Mouse (Mus musculus): Measurements from ENCODE around the gene Tsr3.

Tsr3 gene

GRCm38 (mm10) chr17:25243131-25243780 is 3.3 kb downstream of the Tsr3 start:
- DNase-seq (ENCODE audit: low spot score) = no peak

- no peak for DNase-seq (ENCODE audit: low spot score)
Measured at GRCm38 (mm10) chr17:25244239-25244638, 4.3 kb downstream of the Tsr3 start.

GRCm38 (mm10) chr17:25248033-25248750 is 8.2 kb downstream of the Tsr3 start:
- no peak for DNase-seq (ENCODE audit: low spot score)

DNA sequence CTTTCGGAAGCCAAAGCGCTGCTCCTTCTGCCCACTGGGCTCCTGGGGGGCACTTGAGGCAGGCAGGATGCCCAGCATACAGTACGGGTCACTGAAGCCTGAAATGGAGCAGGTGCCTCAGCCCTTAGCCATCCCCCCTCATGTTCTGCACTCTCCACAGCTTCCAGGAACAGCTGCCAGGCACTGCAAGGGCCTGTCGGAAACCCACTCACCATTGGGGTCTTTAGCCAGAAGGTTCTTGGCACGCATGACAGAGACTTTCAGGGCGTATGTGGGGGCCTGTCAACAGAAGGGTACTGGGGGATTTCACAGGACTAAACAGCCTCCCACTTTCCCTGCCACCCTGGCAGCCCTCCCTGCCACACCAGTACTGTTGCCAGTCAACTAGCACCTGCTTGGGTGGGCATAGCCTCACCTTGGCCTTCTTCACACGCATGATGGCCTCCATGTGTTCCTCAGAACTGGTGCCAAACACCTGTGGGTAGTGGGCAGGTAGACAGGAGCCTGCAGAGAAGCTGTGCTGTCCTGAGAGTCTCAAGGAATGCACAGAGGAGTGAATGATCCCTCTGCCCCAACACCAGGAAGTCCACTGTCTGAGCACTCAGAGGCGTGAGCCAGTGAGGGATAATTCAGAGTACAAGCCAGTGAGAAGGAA is 10.3 kb downstream of the Tsr3 start:
- DNase-seq (ENCODE audit: low spot score) = no peak

GRCm38 (mm10) chr17:25252643-25253042 is 12.7 kb downstream of the Tsr3 start:
- no peak for DNase-seq (ENCODE audit: low spot score)

GRCm38 (mm10) chr17:25253760-25254159 is 13.8 kb downstream of the Tsr3 start:
- no peak for DNase-seq (ENCODE audit: low spot score)

GRCm38 (mm10) chr17:25255110-25255509 is 15.1 kb downstream of the Tsr3 start:
- DNase-seq (ENCODE audit: low spot score) = no peak

GRCm38 (mm10) chr17:25256140-25256754 is 16.3 kb downstream of the Tsr3 start, which contains the start of gene Baiap3:
TSS of gene Baiap3 (minus strand) at chr17:25256364.
- no peak for DNase-seq (ENCODE audit: low spot score)

- no peak for DNase-seq (ENCODE audit: low spot score)
Measured at GRCm38 (mm10) chr17:25257804-25258261, 17.9 kb downstream of the Tsr3 start.

- peak; percentile 75 for DNase-seq (ENCODE audit: low spot score)
Measured at GRCm38 (mm10) chr17:25264453-25264852, 24.5 kb downstream of the Tsr3 start.

DNA sequence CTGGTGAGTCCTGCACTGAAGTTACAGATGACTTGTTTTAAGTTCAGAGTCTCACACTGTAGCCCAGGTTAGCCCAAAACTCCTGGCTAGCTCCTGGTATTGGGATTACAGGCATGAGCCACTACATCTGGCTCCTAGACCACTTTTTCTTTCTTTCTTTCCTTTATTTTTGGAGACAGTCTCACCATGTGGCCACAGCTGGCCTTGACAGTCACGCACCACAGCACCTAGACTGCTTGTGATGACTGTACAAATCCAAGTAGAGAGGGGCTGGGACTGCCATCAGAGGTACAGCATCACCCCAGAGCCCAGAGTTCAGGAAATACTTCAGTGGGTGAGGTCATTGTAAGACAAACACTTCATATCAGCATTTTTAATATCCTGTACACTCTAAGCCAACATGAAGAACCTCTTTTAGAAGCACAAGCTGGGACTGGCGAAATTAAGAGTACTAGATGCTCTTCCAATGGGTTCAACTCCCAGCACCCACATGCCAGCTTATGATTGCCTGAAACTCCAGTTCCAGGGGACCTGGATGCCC is 30.9 kb downstream of the Tsr3 start:
- no peak for DNase-seq (ENCODE audit: low spot score)

GRCm38 (mm10) chr17:25272326-25272725 is 32.4 kb downstream of the Tsr3 start:
- peak; percentile 49 for DNase-seq (ENCODE audit: low spot score)

DNA sequence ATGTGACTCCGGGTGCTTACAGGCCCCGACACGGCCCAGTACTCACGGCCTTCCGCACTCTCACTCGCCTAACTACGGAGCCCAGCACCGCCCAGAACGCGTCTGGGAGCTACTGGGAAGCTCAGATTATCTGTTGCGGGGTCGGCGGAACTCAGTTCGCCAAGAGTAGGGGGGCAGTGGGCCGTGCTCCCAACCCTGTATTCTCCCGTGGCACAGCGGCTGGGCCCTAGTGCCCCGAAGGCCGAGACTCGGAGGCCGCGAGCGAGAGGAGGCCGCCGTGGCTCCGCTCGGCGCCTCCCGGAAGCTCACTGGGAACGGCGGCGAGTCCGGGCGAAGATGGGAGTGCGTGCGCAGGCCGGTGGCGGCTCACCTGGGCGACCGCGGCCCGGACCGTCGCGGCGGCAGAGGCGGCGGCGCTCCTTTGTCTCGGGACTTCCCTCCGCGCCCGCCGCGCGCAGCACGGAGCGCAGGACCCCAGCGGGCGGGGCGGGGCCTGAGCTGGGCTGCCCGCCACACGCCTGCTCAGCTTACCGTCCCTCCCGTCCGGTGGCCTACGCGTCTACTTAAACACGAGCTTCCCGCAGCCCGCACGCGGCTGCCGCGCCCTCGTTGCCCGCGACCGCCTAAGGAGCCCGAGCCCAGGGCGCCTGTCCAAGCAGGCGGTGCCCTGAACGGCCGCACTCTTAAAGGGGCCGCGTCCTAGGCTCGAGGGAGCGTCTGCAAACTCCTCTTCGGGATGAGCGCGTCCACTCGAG is 33.2 kb downstream of the Tsr3 start:
- peak; percentile 94 for DNase-seq (ENCODE audit: low spot score)

GRCm38 (mm10) chr17:25273706-25274501 is 33.9 kb downstream of the Tsr3 start:
- DNase-seq (ENCODE audit: low spot score) = peak; percentile 98

GRCm38 (mm10) chr17:25274571-25275346 is 34.8 kb downstream of the Tsr3 start, which contains the start of gene Ube2i:
TSS of gene Ube2i (minus strand) at chr17:25274622.
- no peak for DNase-seq (ENCODE audit: low spot score)

GRCm38 (mm10) chr17:25275833-25276232 is 35.9 kb downstream of the Tsr3 start:
- DNase-seq (ENCODE audit: low spot score) = no peak

GRCm38 (mm10) chr17:25282133-25282532 is 42.2 kb downstream of the Tsr3 start:
- DNase-seq (ENCODE audit: low spot score) = peak; percentile 40

- peak; percentile 84 for DNase-seq (ENCODE audit: low spot score)
Measured at GRCm38 (mm10) chr17:25285033-25285432, 45.1 kb downstream of the Tsr3 start.

GRCm38 (mm10) chr17:25288842-25289241 is 48.9 kb downstream of the Tsr3 start:
- peak; percentile 50 for DNase-seq (ENCODE audit: low spot score)

DNA sequence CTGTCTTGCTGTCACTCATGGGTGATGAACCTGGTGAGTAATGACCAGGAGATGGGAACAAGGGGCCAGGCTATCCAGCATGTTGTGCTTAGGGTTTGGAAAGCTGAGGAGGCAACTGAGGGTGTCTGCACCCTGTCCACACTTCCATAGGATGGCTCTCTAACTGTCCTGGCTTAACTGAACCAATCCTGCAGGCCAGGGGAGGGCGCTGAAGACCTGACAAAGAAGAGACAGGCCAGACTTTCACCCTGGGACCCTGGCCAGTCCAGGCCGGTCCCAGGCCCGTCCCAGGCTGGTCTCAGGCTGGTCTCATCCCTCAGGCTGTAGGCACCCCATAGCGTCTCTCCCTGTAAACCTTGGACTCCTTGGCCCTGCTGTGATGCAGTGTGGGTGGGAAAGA is 50.4 kb downstream of the Tsr3 start:
- DNase-seq (ENCODE audit: low spot score) = no peak

Data from adipocyte (in vitro differentiated cells).